Mouse (Mus musculus) ZHBTc4 (cell line): ENCODE results near the gene Lbr.

ENCODE experiments used
- DNase-seq: peaks from one replicate; pipeline ENCODE4 v3.0.0-alpha.2; 2011; ENCODE audit warnings: low read depth, low spot score

The Lbr gene

DNA sequence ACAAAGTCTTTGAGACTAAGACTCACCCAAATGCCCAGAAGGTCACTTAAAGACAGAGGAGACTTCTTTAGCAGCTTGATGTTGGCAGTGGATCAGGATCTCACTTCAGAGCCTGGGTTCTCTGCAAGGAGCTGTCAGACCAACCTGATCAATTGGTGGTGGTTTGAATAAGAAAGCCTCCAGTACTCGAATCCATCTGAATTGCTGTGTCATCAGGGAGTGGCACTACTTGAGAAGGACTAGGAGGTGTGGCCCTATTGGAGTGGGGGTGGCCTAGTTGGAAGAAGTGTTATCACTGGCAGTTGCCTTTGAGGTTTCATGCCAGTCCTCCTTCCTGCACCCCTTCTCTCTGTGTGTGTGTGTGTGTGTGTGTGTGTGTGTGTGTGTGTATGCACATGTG, 66.3 kb downstream of the Lbr start:
- peak; percentile 64 for DNase-seq

DNA sequence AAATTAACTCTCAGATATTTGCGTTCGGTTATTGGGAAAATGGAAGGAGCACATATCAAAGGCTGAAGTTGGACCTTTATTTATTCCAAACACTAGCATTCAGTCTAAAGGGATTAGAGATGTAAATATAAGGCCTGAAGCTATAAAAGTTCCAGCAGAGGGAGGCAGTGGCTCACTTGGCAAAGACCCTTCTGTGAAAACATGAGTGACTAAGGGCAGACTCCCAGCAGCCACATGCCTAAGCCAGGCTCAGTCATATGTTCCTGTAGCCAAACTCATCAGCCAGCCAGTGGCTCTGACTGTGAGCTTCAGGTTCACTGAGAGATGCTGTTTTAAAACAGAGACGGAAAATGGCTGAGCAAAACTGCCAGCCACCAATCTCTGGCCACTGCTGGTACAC, 71.0 kb downstream of the Lbr start:
- no peak for DNase-seq

DNA sequence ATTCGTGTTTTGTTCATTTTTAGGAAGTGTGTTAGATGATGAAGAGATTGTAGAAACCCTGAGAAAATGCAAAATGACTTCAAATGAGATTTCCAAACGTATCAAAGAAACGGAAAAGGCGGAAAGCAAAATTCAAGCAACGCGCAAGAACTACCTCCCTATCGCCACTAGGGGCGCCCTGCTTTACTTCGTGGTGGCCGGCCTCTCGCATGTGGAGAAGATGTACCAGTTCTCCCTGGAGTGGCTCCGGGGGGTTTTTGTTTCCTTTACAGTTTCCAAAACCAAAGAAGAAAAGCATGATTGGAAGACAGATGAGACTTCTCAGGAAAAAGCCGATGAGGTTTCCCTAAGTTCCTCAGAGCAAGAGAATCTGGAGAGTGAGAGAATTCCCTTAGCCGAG, 73.5 kb downstream of the Lbr start:
- DNase-seq = peak; percentile 76
